Mouse (Mus musculus) ES-E14 (cell line): ENCODE data around the gene Smoc2.

Experiments used
- CHD2 ChIP-seq: IDR thresholded peaks from 2 replicates; pipeline ENCODE4 v1.6.1; 2014; ENCODE audit warnings: mild to moderate bottlenecking, low read depth, low read length, inconsistent platforms
- HCFC1 ChIP-seq: IDR thresholded peaks from 2 replicates; pipeline ENCODE4 v1.6.1; 2012; ENCODE audit warnings: low read length, inconsistent platforms, borderline replicate concordance; ENCODE audit not compliant: insufficient read depth
- MAFK ChIP-seq: IDR thresholded peaks from 2 replicates; pipeline ENCODE4 v1.6.1; 2014; ENCODE audit warnings: mild to moderate bottlenecking, low read depth, low read length, inconsistent platforms; ENCODE audit not compliant: insufficient read depth
- ZNF384 ChIP-seq: IDR thresholded peaks from 2 replicates; pipeline ENCODE4 v1.6.1; 2012; ENCODE audit warnings: low read depth, low read length, inconsistent platforms

DNA sequence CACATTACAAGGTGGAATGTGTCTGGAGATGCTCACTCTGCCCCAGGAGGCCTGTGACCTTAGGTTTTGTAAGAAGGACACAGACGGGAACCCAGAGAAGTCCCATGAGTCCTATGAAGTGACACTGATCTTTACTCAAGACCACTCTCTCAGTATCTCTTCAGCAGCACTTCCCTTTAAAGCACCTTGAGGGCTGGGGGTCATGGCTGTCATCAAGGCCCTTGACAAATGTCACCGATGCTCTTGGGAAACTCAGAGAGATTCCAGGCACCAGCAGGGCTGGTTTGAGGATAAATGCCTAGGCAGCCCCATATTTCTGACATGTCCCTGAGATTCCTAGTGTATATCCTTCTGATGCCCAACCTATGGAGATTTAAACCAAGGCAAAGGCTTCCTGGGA is 113.1 kb downstream of the Smoc2 start:
- TF ChIP-seq CHD2 (no peak), HCFC1 (no peak), ZNF384 (no peak), MAFK (no peak)
